Mouse (Mus musculus) Muller cell, postnatal 12 days (primary cell): ENCODE data around the gene Rnf180.

Experiments used
- DNase-seq: peaks from one replicate; pipeline ENCODE4 v3.0.0-alpha.2; 2015; ENCODE audit errors: inconsistent ontology term

Rnf180 gene

DNA sequence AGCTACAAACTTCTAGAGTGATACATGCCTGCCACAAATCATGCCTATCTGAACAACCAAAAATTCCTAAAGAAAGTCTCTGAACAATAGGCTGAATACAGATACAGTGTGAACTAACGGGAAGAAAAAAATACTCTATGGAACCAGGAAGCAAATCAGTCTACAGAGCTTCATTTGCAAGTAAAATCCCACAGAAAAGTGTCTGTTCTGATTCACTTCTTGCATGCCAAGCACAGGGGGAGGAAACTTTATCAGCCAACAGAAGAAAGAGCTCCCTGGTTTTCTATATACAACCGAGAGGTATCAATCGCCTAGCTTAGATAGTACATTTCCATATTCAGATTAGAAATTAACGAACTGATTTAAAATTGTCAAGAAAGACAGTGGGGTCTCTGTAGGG lies 43.8 kb downstream of the Rnf180 start:
- no peak for DNase-seq

DNA sequence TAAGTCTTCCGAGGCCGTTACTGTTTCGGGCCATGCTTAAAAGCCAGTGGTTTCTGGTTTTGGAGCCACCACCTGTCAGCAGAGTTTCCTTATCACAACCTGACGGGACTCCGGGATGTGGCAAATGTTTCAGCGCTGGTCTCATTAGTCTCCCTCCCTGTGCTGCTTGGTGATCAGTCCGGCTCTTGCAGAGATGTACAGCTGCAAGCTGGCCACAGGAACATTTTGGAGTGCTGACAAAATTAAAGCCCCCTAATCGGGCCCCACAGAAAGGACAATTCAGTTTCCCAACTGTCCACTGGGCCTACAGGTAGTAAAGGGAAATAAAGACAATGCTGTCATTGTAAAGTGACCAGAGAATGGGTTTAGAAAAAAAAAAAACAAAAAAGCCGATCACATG lies 44.4 kb downstream of the Rnf180 start:
- no peak for DNase-seq

DNA sequence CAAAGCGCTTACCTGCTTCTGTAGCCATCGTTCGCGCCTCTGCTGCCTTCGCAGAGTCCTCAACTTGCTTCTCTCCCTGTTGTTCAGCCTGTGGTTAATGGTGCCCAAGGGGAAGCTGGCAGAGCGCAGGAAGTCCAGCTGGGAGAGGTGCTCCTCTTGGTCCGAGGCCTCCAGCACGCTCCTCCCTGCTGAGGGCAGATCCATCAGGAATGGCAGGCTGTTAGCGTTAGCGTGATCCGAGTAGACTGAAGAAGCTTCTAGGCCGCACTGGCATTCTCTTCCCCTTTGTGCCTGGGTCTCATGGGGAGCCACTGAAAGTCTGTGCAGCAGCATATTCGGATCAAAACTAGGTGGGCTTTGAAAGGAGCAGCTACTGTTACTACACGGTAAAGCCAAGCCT lies 45.0 kb downstream of the Rnf180 start:
- no peak for DNase-seq

DNA sequence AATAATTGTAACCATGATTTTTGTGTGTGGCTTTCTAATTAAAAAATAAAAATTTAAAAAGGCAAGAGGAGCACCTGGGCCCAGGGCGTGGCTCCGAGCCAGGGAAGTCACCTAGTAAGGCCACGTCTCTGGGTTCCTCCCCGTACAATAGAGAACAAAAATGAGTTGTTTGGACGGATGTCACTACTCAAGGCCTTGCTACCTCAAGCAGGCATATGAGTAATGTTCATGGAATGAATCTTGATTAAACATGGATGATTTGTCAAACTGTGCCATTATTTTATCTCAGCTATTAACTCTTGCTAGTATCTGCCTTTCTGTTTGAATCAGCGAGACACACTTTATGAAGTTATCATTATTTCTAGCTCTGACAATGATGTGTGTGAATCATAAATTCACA lies 46.9 kb downstream of the Rnf180 start:
- peak; percentile 72 for DNase-seq

DNA sequence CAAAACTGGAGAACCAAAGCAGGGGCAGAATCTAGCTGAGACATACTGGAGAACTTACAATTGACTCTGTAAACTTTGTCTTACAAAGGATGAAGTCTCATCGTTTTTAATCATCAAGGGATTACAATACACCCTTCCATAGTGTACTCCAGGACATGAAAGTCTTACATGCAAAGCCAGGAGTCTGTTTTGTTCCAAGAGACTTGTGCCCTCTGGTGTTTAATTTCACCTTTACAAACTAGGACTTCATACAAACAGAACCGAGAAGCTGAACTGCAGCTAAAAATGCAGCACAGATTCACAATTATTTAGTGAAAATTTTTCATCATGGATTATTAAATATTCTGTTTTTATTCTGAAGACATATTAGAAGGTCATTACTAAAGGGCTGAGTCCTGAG lies 53.8 kb downstream of the Rnf180 start:
- no peak for DNase-seq

DNA sequence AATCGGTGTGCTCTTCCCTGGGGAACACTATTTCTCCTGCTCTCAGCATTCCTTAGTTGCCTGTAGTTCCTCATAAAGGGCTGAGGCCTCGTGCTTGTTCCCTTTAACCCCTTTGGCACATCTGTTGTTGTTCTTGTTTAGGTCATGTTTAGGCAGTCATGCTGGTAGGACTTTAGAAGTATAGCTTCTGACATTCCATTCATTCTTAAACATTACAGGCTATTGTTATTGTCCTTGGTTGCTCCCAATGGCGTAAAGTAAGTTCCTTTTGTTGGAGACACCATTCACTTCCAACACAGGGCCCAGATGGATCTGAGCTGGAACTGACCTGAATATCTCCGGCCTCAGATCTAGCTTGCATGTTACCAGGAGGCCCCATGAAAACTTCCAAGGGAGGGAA lies 67.5 kb downstream of the Rnf180 start:
- DNase-seq = no peak

DNA sequence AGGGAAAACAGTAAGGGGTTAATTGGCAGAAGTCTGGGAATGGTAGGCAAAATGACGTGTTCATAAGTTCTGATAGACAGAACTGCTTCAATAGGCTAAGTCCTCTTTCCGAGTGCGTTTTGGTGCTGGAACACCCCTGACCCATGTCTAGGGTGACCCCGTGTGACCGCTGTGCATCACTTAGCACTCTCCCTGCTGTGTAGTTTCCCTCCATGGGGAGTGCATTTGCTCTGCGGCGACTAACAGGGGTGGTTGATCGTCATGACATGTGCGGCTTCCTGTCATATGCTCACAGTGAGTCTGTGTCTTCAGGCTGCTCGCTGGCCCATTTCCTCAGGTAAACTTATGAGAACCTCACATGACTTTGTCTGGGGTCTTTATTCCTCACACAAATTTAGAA lies 70.6 kb downstream of the Rnf180 start:
- no peak for DNase-seq

DNA sequence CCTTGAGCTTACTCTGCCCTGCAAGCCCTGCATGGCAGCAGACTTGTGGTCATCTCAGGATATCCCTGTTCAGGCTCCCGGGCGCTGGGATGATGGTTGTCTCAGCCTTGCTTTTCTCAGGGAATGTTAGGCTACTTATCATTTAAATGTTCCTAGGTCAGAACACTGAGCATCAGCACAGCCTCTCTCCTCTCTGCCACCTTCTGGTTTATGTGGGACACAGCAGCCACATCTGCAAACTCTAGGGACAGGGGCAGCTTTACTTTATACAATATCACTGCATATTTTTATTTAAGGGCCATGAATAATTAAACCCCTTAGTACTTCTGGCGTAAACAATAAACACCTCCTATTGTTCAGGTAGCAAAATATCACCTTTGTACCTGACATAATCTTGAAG lies 71.5 kb downstream of the Rnf180 start:
- DNase-seq = no peak

DNA sequence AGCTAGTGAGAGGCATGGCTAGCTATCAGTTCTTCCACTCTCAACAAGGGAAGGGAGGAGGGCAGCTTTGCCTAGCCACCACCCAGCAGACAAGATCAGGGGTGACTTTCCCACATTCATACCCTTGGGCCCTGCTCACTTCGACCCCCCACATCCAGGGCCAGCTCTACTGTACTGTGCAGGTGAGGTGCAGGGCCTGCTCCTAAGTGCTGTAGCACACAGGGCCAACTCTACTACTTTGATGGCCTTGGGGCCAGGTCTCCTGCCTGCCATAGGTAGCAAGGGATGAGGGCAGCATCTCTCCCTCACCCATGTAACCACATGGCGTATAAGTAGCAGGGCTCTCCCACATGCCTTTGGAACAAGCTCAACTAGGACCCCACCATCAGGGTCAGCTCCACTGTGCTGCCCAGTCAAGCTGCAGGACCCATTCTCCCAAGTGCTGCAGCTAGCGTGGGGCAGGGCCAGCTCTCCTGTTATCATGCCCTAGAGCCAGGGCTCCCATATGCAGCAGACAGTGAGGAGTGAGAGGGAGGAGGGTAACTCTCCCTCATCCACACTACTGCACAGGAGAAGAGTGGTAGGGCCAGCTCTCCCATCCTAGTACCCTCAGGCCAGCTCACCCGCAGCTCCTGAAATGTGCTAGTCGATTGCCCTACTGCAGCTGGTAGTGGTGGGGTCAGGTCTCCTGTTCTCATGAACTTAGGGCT lies 72.4 kb downstream of the Rnf180 start:
- DNase-seq = no peak

DNA sequence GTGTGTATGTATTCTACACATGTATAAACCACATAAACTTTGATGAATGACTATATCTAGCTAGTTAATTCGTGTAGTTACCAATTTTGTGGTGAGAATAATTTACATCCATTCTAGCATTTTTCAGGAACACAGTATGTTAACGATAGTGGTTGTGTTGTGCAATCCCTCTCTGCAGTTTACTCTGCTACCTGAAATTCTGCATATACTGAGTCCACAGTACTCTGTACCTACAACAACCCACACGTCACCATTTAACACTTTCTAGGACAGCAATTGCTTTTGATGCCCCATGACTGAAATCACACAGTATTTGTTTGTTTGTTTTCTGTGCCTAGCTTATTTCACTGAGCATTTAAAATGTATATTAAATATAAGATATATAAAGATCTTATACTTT lies 83.9 kb downstream of the Rnf180 start:
- DNase-seq = no peak

DNA sequence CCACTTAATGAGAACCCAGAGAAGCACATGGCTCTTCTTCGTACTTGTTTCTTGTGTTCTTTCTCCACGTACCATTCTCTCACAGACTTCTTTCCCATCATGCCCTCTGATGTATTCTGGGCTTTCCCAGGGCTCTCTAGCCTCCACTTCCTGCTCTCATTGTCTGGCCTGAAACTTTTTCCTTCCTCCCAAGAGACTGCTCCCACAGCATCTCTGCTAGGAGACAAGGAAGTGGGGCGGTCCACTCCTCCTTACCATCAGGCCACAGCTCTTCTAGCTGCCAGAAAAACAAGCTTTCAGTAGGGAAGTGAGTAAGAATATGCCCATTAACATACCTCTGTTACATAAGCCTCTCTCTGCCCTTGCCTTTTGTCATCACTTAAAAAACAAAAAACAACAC lies 90.8 kb downstream of the Rnf180 start:
- no peak for DNase-seq

DNA sequence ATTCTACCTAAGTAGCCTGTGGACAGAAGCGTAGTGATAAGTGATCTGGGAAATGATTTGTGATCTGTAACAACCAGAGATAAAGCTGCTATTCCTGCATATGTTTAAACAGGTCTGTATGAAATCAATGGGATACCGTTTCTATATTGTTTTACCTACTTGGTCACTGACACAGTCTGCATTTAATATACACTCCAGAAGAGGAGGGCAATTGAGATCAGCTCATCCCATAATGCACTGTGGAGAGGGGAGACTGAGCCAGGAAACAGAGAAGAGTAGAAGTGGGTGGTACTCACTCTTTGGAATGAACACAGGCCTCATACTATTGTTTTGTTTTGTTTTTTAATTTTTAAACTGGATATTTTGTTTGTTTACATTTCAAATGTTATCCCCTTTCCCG lies 96.0 kb downstream of the Rnf180 start:
- DNase-seq = no peak

DNA sequence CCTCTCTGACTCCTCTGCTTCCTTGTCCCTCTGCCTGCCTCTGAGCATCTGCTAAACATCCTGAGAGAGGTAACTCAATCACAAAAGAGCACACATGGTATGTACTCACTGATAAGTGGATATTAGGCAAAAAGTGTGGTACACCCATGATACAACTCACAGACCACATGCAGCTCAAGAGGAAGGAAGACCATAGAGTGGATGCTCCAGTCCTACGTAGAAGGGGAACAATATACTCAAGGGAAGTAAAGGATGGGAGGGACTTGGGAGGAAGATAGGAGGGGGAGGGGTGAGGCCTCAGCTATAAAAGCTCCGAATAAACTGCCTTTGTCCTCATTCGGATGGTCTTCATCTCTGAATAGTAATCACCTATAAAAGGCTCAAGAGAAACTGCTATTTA lies 96.6 kb downstream of the Rnf180 start:
- DNase-seq = no peak

DNA sequence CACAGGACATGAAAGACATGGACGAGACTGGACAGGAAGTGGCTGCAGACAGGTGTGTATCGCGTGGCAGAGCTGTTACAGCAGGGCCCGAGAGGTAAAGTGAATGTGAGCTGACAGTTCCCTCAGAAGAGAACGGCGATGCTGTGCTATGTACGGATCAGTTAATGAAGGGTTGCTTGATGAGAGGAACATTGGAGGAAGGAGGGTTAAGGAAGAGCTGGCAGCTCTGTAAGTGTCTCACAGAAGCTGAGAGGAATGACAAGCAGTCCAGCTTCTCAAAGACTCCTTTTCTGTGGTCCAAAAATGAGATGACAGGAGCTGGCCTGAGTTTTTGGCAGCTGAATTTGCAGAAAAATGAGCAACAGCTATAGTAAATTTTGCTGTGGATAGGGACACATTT lies 101.0 kb downstream of the Rnf180 start:
- DNase-seq = no peak

DNA sequence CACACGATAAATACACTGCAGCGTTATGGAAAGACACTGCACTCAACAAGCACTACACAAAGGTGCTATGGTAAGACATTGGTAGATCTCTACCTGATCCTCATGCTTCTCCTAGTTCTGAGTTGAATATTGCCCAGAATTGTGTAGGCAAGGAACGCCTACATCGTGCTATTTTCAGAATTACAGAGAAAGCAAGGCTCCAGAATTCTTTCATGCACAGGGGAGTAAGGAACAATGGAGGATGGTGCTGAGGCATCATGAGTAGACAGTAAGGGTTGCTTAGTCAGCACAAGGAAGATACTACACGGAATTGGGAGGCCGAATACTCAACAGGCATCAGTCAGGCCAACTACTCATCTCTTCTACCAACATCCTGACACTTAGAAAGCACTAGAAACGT lies 105.9 kb downstream of the Rnf180 start:
- no peak for DNase-seq

DNA sequence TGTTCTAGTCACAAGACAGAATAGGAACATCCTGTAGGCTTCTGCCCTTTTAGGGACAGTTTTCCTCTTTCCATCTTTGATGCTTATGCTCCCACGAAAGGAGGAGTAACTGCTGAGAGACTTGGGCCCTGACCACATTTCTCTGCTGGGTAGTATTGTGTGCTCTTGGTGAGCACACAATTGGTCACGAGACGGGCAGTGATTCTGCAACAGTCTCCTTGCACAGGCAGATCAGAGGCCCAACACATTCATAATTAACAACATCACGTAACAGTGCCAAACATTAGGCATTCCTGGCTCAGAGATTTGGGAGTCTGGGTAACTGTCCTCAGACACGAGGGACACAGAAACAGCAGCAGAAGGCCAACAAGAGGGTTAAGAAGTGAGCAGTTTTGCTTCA lies 113.8 kb downstream of the Rnf180 start:
- DNase-seq = no peak

DNA sequence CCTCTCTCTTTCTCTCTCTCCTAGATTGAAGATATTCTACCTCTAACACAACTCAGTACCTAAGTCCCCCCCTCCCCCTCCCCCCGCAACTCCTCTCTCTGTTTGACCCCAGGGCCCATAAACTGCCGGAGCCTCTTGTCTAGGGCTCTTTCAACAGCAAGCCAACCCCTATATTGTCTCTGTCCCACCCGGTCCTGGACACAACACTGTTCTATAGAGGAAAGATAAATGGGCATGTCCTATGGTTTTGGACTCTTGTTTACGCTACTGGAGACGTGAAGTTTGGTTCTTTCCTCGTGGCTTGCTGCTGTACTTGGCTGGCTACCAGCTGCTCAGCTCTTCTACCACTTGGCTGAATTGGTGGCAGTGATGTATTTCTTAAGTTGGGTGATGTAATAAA lies 129.2 kb downstream of the Rnf180 start:
- DNase-seq = no peak

DNA sequence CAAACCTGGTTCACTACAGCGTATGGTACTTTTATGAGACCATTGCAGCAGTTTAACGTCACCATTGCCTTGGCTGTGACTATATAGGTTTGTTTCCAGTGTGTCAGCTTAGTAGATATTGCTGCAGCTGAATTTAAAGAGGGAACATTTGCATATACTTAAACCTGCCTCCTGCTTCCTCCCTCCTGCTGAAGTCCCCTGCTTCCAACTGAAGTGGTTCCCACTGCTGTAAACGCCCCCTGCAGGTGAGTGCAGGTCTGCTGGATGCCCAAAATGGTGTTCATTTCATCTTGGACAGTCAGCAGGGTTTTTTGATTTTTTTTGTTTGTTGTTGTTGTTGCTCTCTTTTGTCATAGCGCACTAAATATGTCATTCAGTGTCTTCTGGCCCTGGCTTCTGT lies 140.7 kb downstream of the Rnf180 start:
- no peak for DNase-seq

DNA sequence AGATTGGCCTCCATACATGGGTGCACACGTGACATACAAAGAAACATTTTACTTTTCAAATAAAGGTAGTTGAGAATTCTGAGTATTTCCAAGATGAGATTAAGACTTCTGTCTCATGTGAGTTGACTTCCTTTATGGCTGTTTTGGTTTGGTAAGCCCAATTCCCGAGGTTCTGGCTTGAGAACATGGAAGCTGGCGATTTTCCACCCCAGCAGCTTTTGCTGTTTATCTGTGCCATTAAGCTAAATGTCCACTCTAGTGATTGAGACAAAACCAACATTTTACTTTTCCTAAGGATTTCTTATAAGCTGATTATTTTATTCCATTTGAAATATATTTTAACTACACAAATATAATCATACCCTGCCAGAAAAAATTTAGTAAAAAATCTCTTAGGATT lies 144.6 kb downstream of the Rnf180 start:
- DNase-seq = no peak

DNA sequence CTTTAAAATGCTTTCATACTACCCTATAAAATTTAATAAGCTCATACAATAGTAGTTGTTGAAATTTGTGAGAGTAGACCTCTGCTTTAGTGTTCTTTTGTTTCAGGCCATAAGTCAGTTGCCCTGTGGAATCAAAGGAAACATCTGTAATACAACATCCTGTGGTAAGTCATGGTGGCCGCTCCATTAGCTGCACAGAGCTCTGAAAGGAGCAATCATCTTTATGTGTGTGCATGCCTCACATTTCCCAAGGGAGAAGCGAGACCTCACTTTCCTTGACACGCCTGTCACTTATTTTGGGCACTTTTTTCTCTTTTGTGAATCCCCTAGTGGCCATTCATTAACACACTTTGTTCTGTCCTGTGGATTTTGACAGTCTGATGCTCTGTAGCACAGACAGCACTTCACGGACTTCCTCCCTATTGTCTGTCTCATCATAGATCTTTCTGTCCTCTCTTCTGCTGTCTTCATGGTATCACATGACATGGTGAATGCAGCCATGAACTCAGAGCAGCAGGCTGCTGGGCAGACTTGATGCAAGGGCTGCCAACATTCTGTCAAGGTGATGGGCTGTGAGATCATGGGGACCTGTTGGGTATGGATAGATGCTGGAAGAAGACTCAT lies 146.7 kb downstream of the Rnf180 start:
- no peak for DNase-seq

DNA sequence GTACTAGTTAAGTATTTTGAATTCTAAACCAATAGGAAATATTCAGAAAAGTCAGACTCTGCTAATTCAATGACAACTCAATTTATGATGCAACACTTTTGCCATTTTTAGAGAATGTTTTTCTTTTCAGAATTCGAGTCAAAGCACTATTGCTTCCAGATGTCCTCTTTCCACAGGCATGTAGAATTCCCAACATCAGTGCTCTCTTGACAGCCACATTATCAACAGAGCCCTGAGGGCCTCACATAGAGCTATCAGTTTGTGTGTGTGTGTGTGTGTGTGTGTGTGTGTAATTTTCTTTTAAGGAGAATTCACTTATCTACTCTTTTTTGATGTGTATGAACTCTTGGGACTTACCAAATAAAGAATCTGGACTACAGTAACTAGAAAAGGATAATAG lies 147.8 kb downstream of the Rnf180 start:
- DNase-seq = no peak

DNA sequence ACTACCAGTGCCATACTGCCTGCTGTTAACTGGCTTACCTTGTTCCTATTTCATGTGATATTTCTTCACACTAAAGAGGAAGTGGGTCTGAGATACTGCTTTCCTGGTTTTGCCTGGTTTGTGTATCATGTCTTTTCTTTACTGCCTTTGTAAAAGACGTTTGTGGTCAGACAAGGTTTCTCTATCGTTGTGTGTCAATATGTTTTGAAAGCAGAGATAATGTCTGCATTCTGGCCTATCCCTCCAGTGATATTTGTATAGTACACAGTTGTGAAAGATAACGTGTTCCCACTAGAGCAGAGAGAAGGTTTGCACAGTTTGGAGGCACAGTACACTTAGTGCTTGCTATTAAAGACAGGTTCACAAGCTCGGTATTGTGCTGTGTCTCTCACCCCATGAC lies 154.7 kb downstream of the Rnf180 start:
- DNase-seq = no peak

DNA sequence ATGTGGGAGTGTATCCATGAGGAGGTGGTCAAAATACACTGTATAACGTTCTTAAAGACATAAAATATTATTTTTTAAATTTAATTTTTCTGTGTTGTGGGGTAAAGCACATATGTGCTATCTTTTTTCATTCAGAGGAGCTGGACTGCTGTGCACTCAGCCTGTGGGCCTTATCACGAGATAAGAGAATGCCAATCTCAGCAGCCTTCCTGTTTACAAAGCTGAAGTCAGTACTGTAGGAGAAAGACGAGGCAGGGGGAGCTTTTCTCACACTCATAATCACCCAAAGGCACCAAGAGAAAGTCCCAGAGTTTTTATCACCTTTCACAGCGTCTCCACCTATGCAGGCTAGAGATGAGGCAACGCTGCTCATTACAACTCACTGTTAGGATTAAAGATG lies 160.2 kb downstream of the Rnf180 start:
- no peak for DNase-seq

DNA sequence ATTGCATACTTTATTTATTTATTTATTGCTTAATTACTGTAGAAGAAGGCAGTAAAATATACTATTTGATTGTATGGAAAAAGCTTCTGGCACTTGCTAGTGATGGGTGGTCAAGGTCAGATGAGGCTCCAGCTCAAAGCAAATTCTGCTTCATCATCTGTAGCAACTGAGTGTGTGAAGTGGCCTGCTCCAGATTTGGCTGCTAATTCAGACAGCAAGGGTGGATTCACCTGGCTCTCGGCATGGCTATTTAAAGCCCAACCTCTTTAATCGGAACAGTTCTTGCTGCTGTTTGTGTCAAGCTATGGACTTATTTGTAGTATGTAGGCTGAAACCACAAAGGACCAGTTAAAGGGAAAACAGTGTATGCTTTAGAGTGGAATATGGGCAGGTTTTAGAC lies 161.8 kb downstream of the Rnf180 start:
- DNase-seq = no peak
